Comparison of ENCODE assay signal across 30 mouse cellular contexts in the genomic region with DNA sequence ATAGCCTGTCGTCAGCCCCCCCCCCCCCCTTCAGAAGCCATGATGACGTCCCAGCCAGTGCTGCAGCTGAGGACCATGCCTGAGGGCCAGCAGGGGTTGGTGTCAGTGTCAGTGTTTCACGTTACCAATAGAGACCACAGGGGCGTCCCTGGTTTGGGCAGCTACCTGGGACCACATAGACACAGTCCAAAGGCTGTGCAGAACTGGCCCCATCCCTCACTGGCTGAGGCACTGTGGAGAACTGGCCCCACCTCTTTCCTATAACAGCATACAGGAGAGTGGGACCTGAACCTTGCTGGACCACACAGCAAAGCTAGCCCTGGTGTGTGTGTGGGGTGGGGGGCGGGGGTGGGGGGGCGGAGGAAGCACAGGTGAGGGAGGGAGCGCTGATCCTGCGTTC. TPM values are rescaled to one million over a fixed set of nuclear protein-coding genes. Genes with fewer than 3 reads are reported as not detected.
A peak's percentile ranks its signal among the peaks of the same experiment; 100 is the strongest.
DNase-seq lines count a peak whose midpoint lies in the region; ATAC-seq and TF ChIP-seq lines count a peak whose summit lies in the region.
"Had no signal": no experiment of that assay in that cellular context is flagged by ENCODE, and none has a peak within 500 bp of the region (broad histone marks: within the 10 kb centered on the region; RNA-seq: fewer than 3 reads in every experiment).

No protein-coding gene starts in this region.

- H3K27me3 ChIP-seq in hindbrain, embryonic 16.5 days (replicated peaks; ENCODE audit: control insufficient read depth, insufficient read depth, low read length) = no peaks in the 10 kb centered on the region
- H3K27me3 ChIP-seq in hindbrain, embryonic 10.5 days (ENCODE audit: insufficient read depth, poor library complexity, severe bottlenecking) = no peaks in the 10 kb centered on the region
- no peaks in the 10 kb centered on the region for H3K27me3 ChIP-seq in liver, postnatal 0 days (ENCODE audit: insufficient read depth, low read length)
- no peaks in the 10 kb centered on the region for H3K27me3 ChIP-seq in limb, embryonic 10.5 days (ENCODE audit: low read depth, poor library complexity, severe bottlenecking)
- H3K27me3 ChIP-seq in stomach, postnatal 0 days (ENCODE audit: control insufficient read depth, insufficient read depth, low read length) = no peaks in the 10 kb centered on the region
- H3K27me3 ChIP-seq: heart, embryonic 15.5 days; hindbrain, embryonic 12.5 days; liver, embryonic 15.5 days; midbrain, embryonic 12.5 days; neural tube, embryonic 12.5 days had no signal

- DNase-seq in hindbrain, embryonic 10.5 days (ENCODE audit: low spot score) = no peak
- no peak for DNase-seq in liver, postnatal 0 days
- no peak for DNase-seq in liver
- DNase-seq in limb, embryonic 10.5 days (ENCODE audit: low spot score) = no peak
- DNase-seq in stomach, postnatal 0 days (ENCODE audit: low spot score) = no peak
- DNase-seq in layer of hippocampus, adult 8-10 months (ENCODE audit: low spot score in 2 of 2) = no peak
- DNase-seq: adrenal gland, postnatal 25 days; B cell, adult 2 months; cerebellum, adult 2 months; cerebellum, postnatal 14 days; gastrocnemius, postnatal 25 days; heart, adult 18-20 months; kidney, adult 9 months; kidney, postnatal 36 days; lung, postnatal 4 days; retina, postnatal 1 day; right cerebral cortex, postnatal 14 days; thymus, adult 18-20 months; thymus, postnatal 25 days had no signal

- no peak for TF ChIP-seq CTCF in liver, postnatal 0 days (IDR thresholded peaks at IDR 0.05; ENCODE audit: low read depth)
- TF ChIP-seq CTCF in stomach, postnatal 0 days (IDR thresholded peaks at IDR 0.05; ENCODE audit: low read depth) = no peak

- no peaks in the 10 kb centered on the region for H3K4me1 ChIP-seq in hindbrain, embryonic 16.5 days (ENCODE audit: control insufficient read depth, insufficient read depth, low read depth, low read length)
- peaks cover 8% of the 10 kb centered on the region for H3K4me1 ChIP-seq in hindbrain, embryonic 10.5 days (replicated peaks)
- H3K4me1 ChIP-seq in liver, postnatal 0 days (ENCODE audit: insufficient read depth) = no peaks in the 10 kb centered on the region; the same call in 1 of the 2 replicates
- peaks cover 11% of the 10 kb centered on the region for H3K4me1 ChIP-seq in limb, embryonic 10.5 days
- H3K4me1 ChIP-seq in stomach, postnatal 0 days (replicated peaks; ENCODE audit: control insufficient read depth, insufficient read depth) = no peaks in the 10 kb centered on the region; the same call in 1 of the 2 replicates
- H3K4me1 ChIP-seq: midbrain, embryonic 12.5 days had no signal

- no peak overlapping the region for H3K9ac ChIP-seq in hindbrain, embryonic 16.5 days (ENCODE audit: low read depth, low read length)
- H3K9ac ChIP-seq in liver, postnatal 0 days (replicated peaks) = no peak overlapping the region
- no peak overlapping the region for H3K9ac ChIP-seq in stomach, postnatal 0 days (ENCODE audit: low read length)
- H3K9ac ChIP-seq: heart, embryonic 15.5 days; hindbrain, embryonic 12.5 days; liver, embryonic 15.5 days; midbrain, embryonic 12.5 days; neural tube, embryonic 12.5 days had no signal

- 57% methylated on average over 8 of the region's 8 CpGs for WGBS in hindbrain, embryonic 16.5 days
- WGBS in hindbrain, embryonic 10.5 days = 48% methylated on average over 8 of the region's 8 CpGs
- 65% methylated on average over 8 of the region's 8 CpGs for WGBS in liver, postnatal 0 days (ENCODE audit: insufficient replicate concordance)
- 45% methylated on average over 8 of the region's 8 CpGs for WGBS in limb, embryonic 10.5 days
- 49% methylated on average over 8 of the region's 8 CpGs for WGBS in stomach, postnatal 0 days

- 0 out of 2 replicates have a peak, but pooled peaks have one; percentile 48 for ATAC-seq in hindbrain, embryonic 16.5 days
- ATAC-seq in liver, postnatal 0 days = 0 out of 2 replicates have a peak, but pooled peaks have one; percentile 8
- ATAC-seq in stomach, postnatal 0 days (ENCODE audit: low FRiP score, low TSS enrichment) = peak; percentile 10; the same call in 1 of the 2 replicates
- ATAC-seq: forebrain, embryonic 14.5 days; inflammation-experienced regulatory T-cells, adult 6 months had no signal

- no peak overlapping the region for H3K4me3 ChIP-seq in hindbrain, embryonic 16.5 days (ENCODE audit: low read length)
- no peak overlapping the region for H3K4me3 ChIP-seq in hindbrain, embryonic 10.5 days
- H3K4me3 ChIP-seq in liver, postnatal 0 days (ENCODE audit: low read depth, low read length) = no peak overlapping the region
- H3K4me3 ChIP-seq in limb, embryonic 10.5 days = no peak overlapping the region
- no peak overlapping the region for H3K4me3 ChIP-seq in stomach, postnatal 0 days (ENCODE audit: low read depth, low read length)
- H3K4me3 ChIP-seq: heart, embryonic 15.5 days; hindbrain, embryonic 12.5 days; layer of hippocampus, adult 2 months; liver, embryonic 15.5 days; megakaryocyte, embryonic 14.5 days; midbrain, embryonic 12.5 days; myocyte; neural tube, embryonic 12.5 days had no signal

- no peaks in the 10 kb centered on the region for H3K36me3 ChIP-seq in hindbrain, embryonic 16.5 days (ENCODE audit: control insufficient read depth, insufficient read depth, low read length)
- H3K36me3 ChIP-seq in hindbrain, embryonic 10.5 days = no peaks in the 10 kb centered on the region
- H3K36me3 ChIP-seq in liver, postnatal 0 days (replicated peaks; ENCODE audit: insufficient read depth, low read length) = no peaks in the 10 kb centered on the region
- no peaks in the 10 kb centered on the region for H3K36me3 ChIP-seq in limb, embryonic 10.5 days
- no peaks in the 10 kb centered on the region for H3K36me3 ChIP-seq in stomach, postnatal 0 days (ENCODE audit: control insufficient read depth, insufficient read depth, low read length)
- H3K36me3 ChIP-seq: heart, embryonic 15.5 days; hindbrain, embryonic 12.5 days; liver, embryonic 15.5 days; midbrain, embryonic 12.5 days; neural tube, embryonic 12.5 days had no signal

- H3K9me3 ChIP-seq in hindbrain, embryonic 16.5 days (ENCODE audit: control insufficient read depth, low read length) = peaks cover 3% of the 10 kb centered on the region; the same call in 1 of the 2 replicates
- H3K9me3 ChIP-seq in hindbrain, embryonic 10.5 days = peaks cover 3% of the 10 kb centered on the region; the same call in 1 of the 2 replicates
- H3K9me3 ChIP-seq in liver, postnatal 0 days (ENCODE audit: low read length) = peaks cover 2% of the 10 kb centered on the region; the same call in 1 of the 2 replicates
- no peaks in the 10 kb centered on the region for H3K9me3 ChIP-seq in limb, embryonic 10.5 days (replicated peaks)
- no peaks in the 10 kb centered on the region for H3K9me3 ChIP-seq in stomach, postnatal 0 days (ENCODE audit: control insufficient read depth, low read length)
- H3K9me3 ChIP-seq: heart, embryonic 15.5 days; hindbrain, embryonic 12.5 days; liver, embryonic 15.5 days had no signal

- H3K4me2 ChIP-seq in hindbrain, embryonic 16.5 days (ENCODE audit: low read length) = no peak overlapping the region
- no peak overlapping the region for H3K4me2 ChIP-seq in liver, postnatal 0 days (ENCODE audit: low read depth, low read length)
- H3K4me2 ChIP-seq in stomach, postnatal 0 days (replicated peaks; ENCODE audit: low read depth) = no peak overlapping the region
- H3K4me2 ChIP-seq: heart, embryonic 15.5 days; hindbrain, embryonic 12.5 days; liver, embryonic 15.5 days; midbrain, embryonic 12.5 days; neural tube, embryonic 12.5 days had no signal

- TF ChIP-seq EP300 in liver, postnatal 0 days (IDR thresholded peaks at IDR 0.05; ENCODE audit: low read depth) = no peak
- TF ChIP-seq EP300 in stomach, postnatal 0 days (optimal IDR thresholded peaks at IDR 0.05) = no peak

- H3K27ac ChIP-seq in hindbrain, embryonic 16.5 days (ENCODE audit: low read depth, low read length) = no peak overlapping the region
- no peak overlapping the region for H3K27ac ChIP-seq in hindbrain, embryonic 10.5 days
- no peak overlapping the region for H3K27ac ChIP-seq in liver, postnatal 0 days (ENCODE audit: low read depth)
- peak overlapping the region; percentile 50; the same call in 1 of the 2 replicates for H3K27ac ChIP-seq in limb, embryonic 10.5 days
- no peak overlapping the region for H3K27ac ChIP-seq in stomach, postnatal 0 days (replicated peaks)
- H3K27ac ChIP-seq: heart, embryonic 15.5 days; hindbrain, embryonic 12.5 days; layer of hippocampus, adult 2 months; liver, embryonic 15.5 days; midbrain, embryonic 12.5 days; neural tube, embryonic 12.5 days had no signal

RNA-seq across cellular contexts. Expression of a gene that starts 21.6 kb away (rescaled TPM):
- polyA plus RNA-seq in hindbrain, embryonic 16.5 days (2015; fragmentation: Nextera tagmentation; extraction: Ambion mirVana) = 2.7 and 2.8 TPM in 2 replicates
- polyA plus RNA-seq in hindbrain, embryonic 10.5 days (2016; fragmentation: Nextera tagmentation; extraction: Ambion mirVana) = 1.7 and 1.9 TPM in 2 replicates
- 0.96 and 1.4 TPM in 2 replicates for polyA plus RNA-seq in liver, postnatal 0 days (2015; fragmentation: Nextera tagmentation; extraction: Ambion mirVana)
- 1.7 and 2.4 TPM in 2 replicates for polyA plus RNA-seq in limb, embryonic 10.5 days (2016; fragmentation: Nextera tagmentation; extraction: Ambion mirVana)
- 1.9 and 2.6 TPM in 2 replicates for polyA plus RNA-seq in stomach, postnatal 0 days (2015; fragmentation: Nextera tagmentation; extraction: Ambion mirVana)
- total RNA-seq in layer of hippocampus, adult 8-10 months (2022) = 1 to 10 TPM; 1.4 to 3.1 (median 1.6) TPM
- polyA plus RNA-seq: inflammation-experienced regulatory T-cells, adult 6 months had no signal

RNA-seq across cellular contexts. Expression of a gene that starts 21.8 kb away (rescaled TPM):
- polyA plus RNA-seq in hindbrain, embryonic 16.5 days (2015; fragmentation: Nextera tagmentation; extraction: Ambion mirVana) = 28.9 and 81.2 TPM in 2 replicates
- 247 and 280 TPM in 2 replicates for polyA plus RNA-seq in hindbrain, embryonic 10.5 days (2016; fragmentation: Nextera tagmentation; extraction: Ambion mirVana)
- polyA plus RNA-seq in liver, postnatal 0 days (2015; fragmentation: Nextera tagmentation; extraction: Ambion mirVana) = 38.1 and 45.4 TPM in 2 replicates
- polyA plus RNA-seq in limb, embryonic 10.5 days (2016; fragmentation: Nextera tagmentation; extraction: Ambion mirVana) = 335 and 338 TPM in 2 replicates
- polyA plus RNA-seq in stomach, postnatal 0 days (2015; fragmentation: Nextera tagmentation; extraction: Ambion mirVana) = 53.5 and 61.4 TPM in 2 replicates
- 100 to 1,000 TPM; 171 to 222 (median 202) TPM for total RNA-seq in layer of hippocampus, adult 8-10 months (2022)

RNA-seq across cellular contexts. Expression of a gene that starts 39.0 kb away (rescaled TPM):
- polyA plus RNA-seq in hindbrain, embryonic 16.5 days (2015; fragmentation: Nextera tagmentation; extraction: Ambion mirVana) = 158 and 173 TPM in 2 replicates
- 193 and 212 TPM in 2 replicates for polyA plus RNA-seq in hindbrain, embryonic 10.5 days (2016; fragmentation: Nextera tagmentation; extraction: Ambion mirVana)
- polyA plus RNA-seq in liver, postnatal 0 days (2015; fragmentation: Nextera tagmentation; extraction: Ambion mirVana) = 32.6 and 33.3 TPM in 2 replicates
- 210 and 253 TPM in 2 replicates for polyA plus RNA-seq in limb, embryonic 10.5 days (2016; fragmentation: Nextera tagmentation; extraction: Ambion mirVana)
- 58.8 and 58.9 TPM in 2 replicates for polyA plus RNA-seq in stomach, postnatal 0 days (2015; fragmentation: Nextera tagmentation; extraction: Ambion mirVana)
- 100 to 1,000 TPM; 182 to 223 (median 194) TPM for total RNA-seq in layer of hippocampus, adult 8-10 months (2022)

RNA-seq across cellular contexts. Expression of a gene that starts 39.3 kb away (rescaled TPM):
- 56.9 and 62.2 TPM in 2 replicates for polyA plus RNA-seq in hindbrain, embryonic 16.5 days (2015; fragmentation: Nextera tagmentation; extraction: Ambion mirVana)
- polyA plus RNA-seq in hindbrain, embryonic 10.5 days (2016; fragmentation: Nextera tagmentation; extraction: Ambion mirVana) = 46.9 and 52.1 TPM in 2 replicates
- 9.2 and 10.6 TPM in 2 replicates for polyA plus RNA-seq in liver, postnatal 0 days (2015; fragmentation: Nextera tagmentation; extraction: Ambion mirVana)
- polyA plus RNA-seq in limb, embryonic 10.5 days (2016; fragmentation: Nextera tagmentation; extraction: Ambion mirVana) = 62.9 and 75.2 TPM in 2 replicates
- 23.4 and 23.5 TPM in 2 replicates for polyA plus RNA-seq in stomach, postnatal 0 days (2015; fragmentation: Nextera tagmentation; extraction: Ambion mirVana)
- total RNA-seq in layer of hippocampus, adult 8-10 months (2022) = 10 to 100 TPM; 51.4 to 56.9 (median 55.1) TPM
